Mouse (Mus musculus) CH12.LX (cell line): Measurements from ENCODE around the gene Sugp1. TPM values are rescaled to one million over a fixed set of nuclear protein-coding genes. Genes with fewer than 3 reads are reported as not detected.

Experiments
- DNase-seq: peaks from one replicate; pipeline ENCODE4 v3.0.0-alpha.2; 2013; ENCODE audit errors: extremely low read depth
- H3K27ac ChIP-seq: 2 replicates; pipeline ENCODE4 v1.5.1; 2012; ENCODE audit warnings: low read depth, mild to moderate bottlenecking, control low read depth, moderate library complexity; ENCODE audit not compliant: insufficient read depth
- H3K27me3 ChIP-seq: replicated peaks from 2 replicates; pipeline ENCODE3; 2012; ENCODE audit warnings: inconsistent platforms
- H3K36me3 ChIP-seq, 2 experiments: replicated peaks in 1 of 2; 2 replicates each; pipeline versions ENCODE3 to v1.6.1; 2012; ENCODE audit warnings: inconsistent platforms in 1 of 2, low read length in 1 of 2, mild to moderate bottlenecking in 1 of 2, mixed read lengths in 1 of 2, moderate library complexity in 1 of 2; ENCODE audit not compliant: control insufficient read depth in 1 of 2, insufficient read depth in 1 of 2
- H3K4me1 ChIP-seq, 2 experiments: 2 replicates each; pipeline ENCODE4 v1.6.1; 2012; ENCODE audit warnings: inconsistent platforms in 1 of 2, moderate library complexity in 1 of 2; ENCODE audit not compliant: insufficient read depth in 2 of 2, control insufficient read depth in 1 of 2
- H3K4me2 ChIP-seq: 2 replicates; pipeline ENCODE4 v1.6.1; 2012; ENCODE audit warnings: low read depth, mild to moderate bottlenecking, control low read depth; ENCODE audit not compliant: poor library complexity, insufficient read depth, severe bottlenecking
- H3K4me3 ChIP-seq, 3 experiments: fragments of 150-350 bp in 1 of 3; sonication (generic) in 1 of 3; replicated peaks in 1 of 3; 2 replicates each; pipeline versions ENCODE3 to v1.5.1; 2011 to 2012; ENCODE audit warnings: low read depth in 2 of 3, low read length in 2 of 3, mild to moderate bottlenecking in 2 of 3, moderate library complexity in 2 of 3, control low read depth in 1 of 3, improper control_type of control experiment in 1 of 3, inconsistent platforms in 1 of 3, mixed read lengths in 1 of 3; ENCODE audit not compliant: poor library complexity in 1 of 3
- H3K79me2 ChIP-seq: replicated peaks from 2 replicates; pipeline ENCODE4 v1.6.1; 2012; ENCODE audit warnings: mild to moderate bottlenecking, moderate library complexity; ENCODE audit not compliant: control insufficient read depth, poor library complexity, insufficient read depth, severe bottlenecking; ENCODE audit errors: extremely low read depth
- H3K9ac ChIP-seq: 2 replicates; pipeline ENCODE4 v1.6.1; 2012; ENCODE audit warnings: low read depth, mild to moderate bottlenecking, control low read depth, moderate library complexity; ENCODE audit not compliant: insufficient read depth
- H3K9me3 ChIP-seq: replicated peaks from 2 replicates; pipeline ENCODE3; 2012; ENCODE audit warnings: low read length, inconsistent platforms, mixed read lengths
- BHLHE40 ChIP-seq: IDR thresholded peaks from 2 replicates; pipeline ENCODE4 v1.6.1; 2011; ENCODE audit warnings: mild to moderate bottlenecking, low read depth, low read length, improper control_type of control experiment
- ELF1 ChIP-seq: IDR thresholded peaks from 2 replicates; pipeline ENCODE4 v1.6.1; 2014; ENCODE audit warnings: low read depth, mild to moderate bottlenecking, inconsistent platforms, low read length, improper control_type of control experiment
- EP300 ChIP-seq: IDR thresholded peaks from 2 replicates; pipeline ENCODE4 v1.6.1; 2011; ENCODE audit warnings: low read length, improper control_type of control experiment
- ETS1 ChIP-seq: conservative IDR thresholded peaks from 2 replicates; pipeline ENCODE4 v1.6.1; 2012; ENCODE audit warnings: low read depth, mild to moderate bottlenecking, inconsistent platforms, low read length, improper control_type of control experiment, moderate library complexity
- GABPA ChIP-seq: IDR thresholded peaks from 2 replicates; pipeline ENCODE4 v1.6.1; 2012; ENCODE audit warnings: low read depth, low read length, improper control_type of control experiment, inconsistent platforms; ENCODE audit not compliant: insufficient replicate concordance
- IRF4 ChIP-seq: IDR thresholded peaks from 2 replicates; pipeline ENCODE4 v1.6.1; 2014; ENCODE audit warnings: low read depth, mild to moderate bottlenecking, inconsistent platforms, low read length, improper control_type of control experiment
- JUN ChIP-seq: IDR thresholded peaks from 2 replicates; pipeline ENCODE4 v1.6.1; 2011; ENCODE audit warnings: low read depth, mild to moderate bottlenecking, low read length, improper control_type of control experiment, moderate library complexity; ENCODE audit not compliant: insufficient read depth
- JUND ChIP-seq: conservative IDR thresholded peaks from 2 replicates; pipeline ENCODE4 v1.6.1; 2011; ENCODE audit warnings: low read depth, low read length, improper control_type of control experiment
- KAT2A ChIP-seq: IDR thresholded peaks from 2 replicates; pipeline ENCODE4 v1.6.1; 2012; ENCODE audit warnings: low read length, improper control_type of control experiment, inconsistent platforms; ENCODE audit not compliant: insufficient replicate concordance
- MEF2A ChIP-seq: IDR thresholded peaks from 2 replicates; pipeline ENCODE4 v1.6.1; 2014; ENCODE audit warnings: low read depth, mild to moderate bottlenecking, inconsistent platforms, low read length, improper control_type of control experiment, borderline replicate concordance
- MXI1 ChIP-seq: IDR thresholded peaks from 2 replicates; pipeline ENCODE4 v1.6.1; 2011; ENCODE audit warnings: mild to moderate bottlenecking, low read depth, low read length, improper control_type of control experiment
- MYC ChIP-seq: IDR thresholded peaks from 2 replicates; pipeline ENCODE4 v1.6.1; 2011; ENCODE audit warnings: low read depth, mild to moderate bottlenecking, improper control_type of control experiment, low read length
- NELFE ChIP-seq: IDR thresholded peaks from 2 replicates; pipeline ENCODE4 v1.6.1; 2011; ENCODE audit warnings: low read depth, low read length, improper control_type of control experiment
- NRF1 ChIP-seq: IDR thresholded peaks from 2 replicates; pipeline ENCODE4 v1.6.1; 2014; ENCODE audit warnings: low read depth, mild to moderate bottlenecking, inconsistent platforms, low read length, improper control_type of control experiment, moderate library complexity
- PAX5 ChIP-seq: IDR thresholded peaks from 2 replicates; pipeline ENCODE4 v1.6.1; 2012; ENCODE audit warnings: low read length, inconsistent platforms, mixed read lengths
- POLR2A ChIP-seq: IDR thresholded peaks from 2 replicates; pipeline ENCODE4 v1.6.1; 2011; ENCODE audit warnings: low read depth, mild to moderate bottlenecking, improper control_type of control experiment, low read length
- POLR2AphosphoS2 ChIP-seq: IDR thresholded peaks from 2 replicates; pipeline ENCODE4 v1.6.1; 2011; ENCODE audit warnings: low read depth, low read length, improper control_type of control experiment
- RAD21 ChIP-seq: IDR thresholded peaks from 2 replicates; pipeline ENCODE4 v1.6.1; 2011; ENCODE audit warnings: low read depth, mild to moderate bottlenecking, low read length, improper control_type of control experiment, moderate library complexity
- SIN3A ChIP-seq: IDR thresholded peaks from 2 replicates; pipeline ENCODE4 v1.6.1; 2012; ENCODE audit warnings: low read length, improper control_type of control experiment, inconsistent platforms
- SMC3 ChIP-seq: IDR thresholded peaks from 2 replicates; pipeline ENCODE4 v1.6.1; 2011; ENCODE audit warnings: low read depth, low read length, improper control_type of control experiment
- TCF12 ChIP-seq: IDR thresholded peaks from 2 replicates; pipeline ENCODE4 v1.6.1; 2014; ENCODE audit warnings: low read depth, mild to moderate bottlenecking, inconsistent platforms, low read length, improper control_type of control experiment
- UBTF ChIP-seq: IDR thresholded peaks from 2 replicates; pipeline ENCODE4 v1.6.1; 2012; ENCODE audit warnings: low read depth, mild to moderate bottlenecking, inconsistent platforms, low read length, improper control_type of control experiment, moderate library complexity
- USF1 ChIP-seq: IDR thresholded peaks from 2 replicates; pipeline ENCODE4 v1.6.1; 2014; ENCODE audit warnings: low read depth, mild to moderate bottlenecking, inconsistent platforms, low read length, improper control_type of control experiment
- USF2 ChIP-seq: conservative IDR thresholded peaks from 2 replicates; pipeline ENCODE4 v1.6.1; 2011; ENCODE audit warnings: low read depth, low read length, improper control_type of control experiment
- ZKSCAN1 ChIP-seq: IDR thresholded peaks from 2 replicates; pipeline ENCODE4 v1.6.1; 2012; ENCODE audit warnings: low read depth, inconsistent platforms, low read length, improper control_type of control experiment, borderline replicate concordance
- ZNF384 ChIP-seq: IDR thresholded peaks from 2 replicates; pipeline ENCODE4 v1.6.1; 2012; ENCODE audit warnings: low read depth, low read length, improper control_type of control experiment, inconsistent platforms
- dilution Hi-C: fragments of 300-500 bp; cut with MboI; formaldehyde crosslinking; loops from 2 replicates; pipeline ENCODE4 v1.14.3; 2020; ENCODE audit warnings: low sequenced_read_pairs; ENCODE audit not compliant: extremely low pct_unique_long_range_greater_than_20kb, extremely low pct_ligation_motif_present
- in situ Hi-C: fragments of 300-500 bp; cut with MboI; formaldehyde crosslinking; loops from 3 replicates; pipeline ENCODE4 v1.14.3; 2019; ENCODE audit warnings: low sequenced_read_pairs, low pct_ligation_motif_present, low pct_unique_long_range_greater_than_20kb, mixed read lengths
- polyA plus RNA-seq: library from polyadenylated mRNA; unstranded; fragments of >175 nt; gene quantifications from 2 replicates; pipeline ENCODE4 v1.2.1, GENCODE M21; 2012; ENCODE audit warnings: low read depth; ENCODE audit not compliant: insufficient read length
- total RNA-seq, 2 experiments: library from RNA; depleted of rRNA; stranded (reverse); fragments of 300-350 nt in 1 of 2; fragments of >200 nt in 1 of 2; gene quantifications; 2 replicates each; pipeline ENCODE4 v1.2.3; 2012 to 2014

The Sugp1 gene
- total and polyA plus RNA-seq, 3 experiments = 5.3 to 43.9 (median 21.8) TPM

GRCm38 (mm10) chr8:70099276-70099675, 56.7 kb downstream of the Sugp1 start:
- H3K4me1 ChIP-seq = peaks cover 0 to 3% of the 10 kb centered on the region in 2 experiments; a peak in 2 of 4 replicates
- no peak overlapping the region for H3K9ac ChIP-seq
- H3K27me3 ChIP-seq = no peaks in the 10 kb centered on the region
- DNase-seq = no peak
- dilution Hi-C loops = no loop called here
- TF ChIP-seq NRF1 (no peak), BHLHE40 (no peak), MEF2A (no peak), GABPA (no peak), SMC3 (no peak), MXI1 (no peak), UBTF (no peak), TCF12 (no peak), NELFE (no peak), ETS1 (no peak), PAX5 (no peak)
- in situ Hi-C loops = no loop called here
- no peak overlapping the region for H3K27ac ChIP-seq
- H3K4me2 ChIP-seq = no peak overlapping the region
- H3K4me3 ChIP-seq = no peak overlapping the region
- no peaks in the 10 kb centered on the region for H3K9me3 ChIP-seq
- peaks cover 2 to 85% of the 10 kb centered on the region in 2 experiments for H3K36me3 ChIP-seq
- H3K79me2 ChIP-seq = no peaks in the 10 kb centered on the region

DNA sequence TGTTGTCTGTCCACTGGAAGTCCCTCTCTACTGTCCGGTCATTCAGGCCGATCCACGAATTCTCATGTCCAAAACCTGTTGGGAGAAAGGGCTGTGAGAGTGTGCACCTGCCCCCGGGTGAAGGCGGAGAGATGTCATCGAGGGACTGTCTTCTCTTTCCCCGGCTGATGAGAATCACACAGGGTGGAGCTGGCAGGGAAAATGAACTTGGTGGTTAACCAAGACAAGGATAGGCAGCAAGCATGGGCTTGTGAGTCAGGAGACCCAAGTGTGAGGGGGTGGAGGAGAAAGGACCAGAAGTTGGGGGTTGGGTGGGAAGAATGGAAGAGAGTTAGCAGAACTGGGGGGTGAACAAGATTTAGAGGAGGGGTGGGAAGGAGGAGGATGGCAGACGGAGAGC, 57.6 kb downstream of the Sugp1 start:
- dilution Hi-C loops = no loop called here
- DNase-seq = no peak
- no peak overlapping the region for H3K9ac ChIP-seq

GRCm38 (mm10) chr8:70104506-70104905, 61.9 kb downstream of the Sugp1 start:
- Histone ChIP-seq H3K27ac (no peak overlapping the region), H3K4me2 (peak overlapping the region; percentile 25), H3K4me3 (no peak overlapping the region), H3K36me3 (peaks cover 0 to 64% of the 10 kb centered on the region in 2 experiments), H3K79me2 (no peaks in the 10 kb centered on the region), H3K9me3 (no peaks in the 10 kb centered on the region), H3K27me3 (no peaks in the 10 kb centered on the region), H3K4me1 (peaks cover 4 to 54% of the 10 kb centered on the region in 2 experiments), H3K9ac (no peak overlapping the region)
- dilution Hi-C loops (no loop called here), in situ Hi-C loops (no loop called here)
- DNase-seq = peak; percentile 72
- TF ChIP-seq EP300 = no peak
- TF ChIP-seq USF1 = no peak
- TF ChIP-seq MYC = 0 out of 2 replicates have a peak, but pooled peaks have one; percentile 19
- no peak for TF ChIP-seq ZKSCAN1
- TF ChIP-seq TCF12 = peak; percentile 46; the same call in 1 of the 2 replicates
- no peak for TF ChIP-seq UBTF
- peak; percentile 88 for TF ChIP-seq RAD21
- TF ChIP-seq KAT2A = no peak
- no peak for TF ChIP-seq IRF4
- TF ChIP-seq POLR2AphosphoS2 = no peak
- TF ChIP-seq JUN = no peak
- TF ChIP-seq JUND = no peak
- TF ChIP-seq ZNF384 = no peak
- TF ChIP-seq POLR2A = no peak
- no peak for TF ChIP-seq ELF1
- no peak for TF ChIP-seq PAX5

More for the DNA sequence above, 57.6 kb downstream of the Sugp1 start:
- Histone ChIP-seq H3K4me1 (peaks cover 0 to 13% of the 10 kb centered on the region in 2 experiments; a peak in 2 of 4 replicates), H3K36me3 (peaks cover 2 to 79% of the 10 kb centered on the region in 2 experiments), H3K9me3 (no peaks in the 10 kb centered on the region), H3K27me3 (no peaks in the 10 kb centered on the region), H3K27ac (no peak overlapping the region), H3K4me3 (no peak overlapping the region), H3K4me2 (no peak overlapping the region), H3K79me2 (no peaks in the 10 kb centered on the region)
- in situ Hi-C loops = no loop called here
- no peak for TF ChIP-seq SIN3A
- TF ChIP-seq TCF12 = no peak
- no peak for TF ChIP-seq MYC
- TF ChIP-seq IRF4 = no peak
- no peak for TF ChIP-seq GABPA
- TF ChIP-seq POLR2A = no peak
- no peak for TF ChIP-seq USF2
- no peak for TF ChIP-seq JUN
- no peak for TF ChIP-seq ELF1
